Mouse (Mus musculus) kidney, postnatal 36 days (tissue): ENCODE measurements at regions not wholly inside any gene's neighbourhood (a gene's known extent, or its start where the extent isn't known, plus 50 kb on each side); places are given as distances from the start of the nearest gene placed in this dataset.
A peak's percentile ranks its signal among the peaks of the same experiment; 100 is the strongest.

ENCODE experiments used
- DNase-seq, 2 experiments: peaks; one replicate each; pipeline ENCODE4 v3.0.0; 2021 to 2022; ENCODE audit warnings: mixed read lengths in 2 of 2

GRCm38 (mm10) chr15:88489715-88490114 is 110.4 kb upstream of the Zdhhc25 start:
- no peak for DNase-seq

GRCm38 (mm10) chr15:88490316-88491090 is 109.6 kb upstream of the Zdhhc25 start:
- DNase-seq = no peak

DNA sequence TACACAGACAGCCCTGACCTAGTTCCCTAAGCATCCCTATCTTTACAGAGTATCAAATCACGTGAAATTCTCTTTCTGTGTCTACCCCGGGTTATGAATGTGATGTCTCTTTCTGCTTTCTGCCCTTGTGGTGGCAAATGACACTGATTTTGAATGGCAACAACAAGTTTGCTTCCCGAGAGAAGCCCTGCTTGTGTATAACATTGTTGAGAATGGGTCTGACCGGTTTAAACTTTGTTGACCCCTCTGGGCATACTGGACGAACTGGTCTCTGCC is 109.1 kb upstream of the Zdhhc25 start:
- no peak for DNase-seq

DNA sequence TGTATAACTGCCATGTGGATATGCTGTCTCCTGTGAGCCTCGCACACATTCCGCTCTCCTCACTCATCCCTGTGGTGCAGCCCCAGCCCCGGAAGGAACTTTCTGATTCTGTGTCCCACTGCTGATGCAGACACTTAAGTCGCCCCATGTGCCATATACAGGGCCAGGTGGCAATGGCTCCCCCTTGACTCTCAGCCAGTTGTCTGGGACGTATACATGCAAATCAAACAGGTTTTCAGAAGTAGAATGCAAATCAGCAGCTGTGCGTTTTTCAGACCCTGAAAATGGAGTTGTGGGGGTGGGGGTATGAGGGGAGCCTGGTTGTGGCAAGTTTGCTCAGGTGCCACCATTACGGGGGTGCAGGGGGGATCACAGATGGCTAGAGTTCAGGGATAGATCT is 102.1 kb upstream of the Zdhhc25 start:
- DNase-seq = no peak

- no peak for DNase-seq
Measured at GRCm38 (mm10) chr15:88502311-88502710, 97.8 kb upstream of the Zdhhc25 start.

DNA sequence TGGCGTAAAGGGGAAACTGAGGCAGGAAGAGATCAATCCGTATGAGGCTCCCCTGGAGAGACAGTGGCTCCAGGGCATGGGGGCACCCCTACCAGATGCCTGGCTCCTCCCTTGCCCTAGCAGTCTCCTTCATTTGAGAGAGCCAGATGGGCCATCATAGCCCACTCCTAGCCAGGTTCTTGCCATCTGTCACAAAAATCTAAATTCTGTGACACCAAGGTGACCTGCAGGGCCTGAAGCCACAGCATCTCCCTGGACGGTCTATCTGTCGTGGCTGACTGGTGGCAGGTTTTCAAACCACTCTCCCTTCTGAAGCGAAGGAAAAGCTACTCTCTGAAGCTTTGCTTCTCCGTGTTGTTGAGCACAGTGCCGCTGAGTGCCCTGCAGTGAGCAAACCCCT is 96.2 kb upstream of the Zdhhc25 start:
- DNase-seq = no peak

- DNase-seq = no peak
Measured at GRCm38 (mm10) chr15:88505491-88506119, 94.5 kb upstream of the Zdhhc25 start.

DNA sequence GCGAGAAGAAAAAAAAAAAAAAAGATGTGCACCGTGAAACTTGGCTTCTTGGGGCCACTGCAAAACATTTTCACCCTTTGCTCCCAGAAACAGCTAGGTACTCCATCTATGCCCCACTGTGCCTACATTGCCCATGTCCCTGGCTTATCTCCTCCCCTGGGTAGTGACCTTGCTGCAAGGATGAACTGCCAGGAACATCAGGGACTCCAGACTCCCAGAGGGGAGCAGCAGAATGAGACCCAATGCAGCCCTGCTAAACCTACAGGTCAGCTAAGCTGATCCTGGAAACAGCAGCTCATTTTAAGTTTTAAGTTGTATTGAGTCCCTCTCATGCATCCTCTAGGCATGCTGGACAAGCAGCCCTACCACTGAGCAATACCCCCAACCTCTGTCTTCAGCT is 92.2 kb upstream of the Zdhhc25 start:
- DNase-seq = no peak

DNA sequence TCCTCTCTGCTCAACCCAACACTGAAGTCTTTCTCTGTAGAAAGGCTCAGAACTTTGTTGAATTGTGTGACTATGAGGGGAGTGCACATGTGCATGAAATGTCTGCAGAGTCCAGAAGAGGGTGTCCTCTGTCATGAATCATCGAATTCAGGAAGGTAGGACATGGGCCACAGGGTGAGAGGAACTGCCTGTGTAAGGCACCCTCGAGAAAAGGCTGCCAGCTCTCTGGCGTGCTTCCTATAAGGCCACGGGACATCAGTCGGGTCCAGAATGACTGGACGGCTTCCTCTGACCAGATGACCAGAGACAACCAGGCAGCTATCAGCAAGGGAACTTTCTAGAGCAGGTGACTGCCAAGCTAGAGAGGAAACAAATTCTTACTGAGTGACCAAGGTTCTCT is 91.1 kb upstream of the Zdhhc25 start:
- no peak for DNase-seq

GRCm38 (mm10) chr15:88509626-88510025 is 90.5 kb upstream of the Zdhhc25 start:
- no peak for DNase-seq

DNA sequence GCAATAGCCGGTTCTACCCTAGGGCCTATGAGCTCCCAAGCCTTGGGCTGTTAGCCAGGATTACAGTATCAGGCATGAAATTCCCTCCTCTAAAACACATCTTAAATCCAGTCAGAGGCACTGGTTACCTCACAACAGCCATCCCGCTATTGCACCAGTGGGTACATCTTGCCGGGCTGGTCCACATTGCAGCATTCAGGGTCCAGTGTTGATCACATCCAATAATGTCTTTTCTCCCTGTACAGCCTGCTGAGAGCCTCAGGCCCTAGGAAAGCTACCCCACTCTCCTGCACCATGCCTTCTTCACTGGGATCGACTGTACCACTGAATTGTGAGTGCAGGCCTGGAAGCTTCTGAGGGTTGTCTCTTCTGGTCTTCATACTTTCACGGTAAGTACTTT is 86.0 kb upstream of the Zdhhc25 start:
- DNase-seq = no peak

- no peak for DNase-seq
Measured at GRCm38 (mm10) chr15:88531218-88531617, 68.9 kb upstream of the Zdhhc25 start.

DNA sequence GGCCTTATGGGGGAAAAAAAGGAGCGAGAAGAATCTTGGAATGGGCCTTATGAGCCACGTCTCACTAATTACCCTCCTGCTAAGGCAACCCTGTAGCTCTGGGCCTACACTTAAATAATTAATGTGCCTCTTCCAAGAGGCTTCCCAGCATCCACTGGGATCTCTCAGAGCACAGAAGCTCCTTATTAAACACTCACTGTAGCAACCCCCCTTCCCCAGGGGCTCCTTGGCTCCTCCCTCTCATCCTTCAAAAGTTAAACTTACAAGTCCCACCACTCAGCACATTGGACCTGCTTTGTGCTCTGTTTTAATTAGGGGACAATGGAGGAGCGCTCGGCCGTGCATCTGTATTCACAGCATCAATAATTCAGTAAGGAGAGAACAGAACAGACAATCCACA is 68.1 kb upstream of the Zdhhc25 start:
- no peak for DNase-seq

- DNase-seq = no peak
Measured at GRCm38 (mm10) chr15:88533354-88533753, 66.7 kb upstream of the Zdhhc25 start.

DNA sequence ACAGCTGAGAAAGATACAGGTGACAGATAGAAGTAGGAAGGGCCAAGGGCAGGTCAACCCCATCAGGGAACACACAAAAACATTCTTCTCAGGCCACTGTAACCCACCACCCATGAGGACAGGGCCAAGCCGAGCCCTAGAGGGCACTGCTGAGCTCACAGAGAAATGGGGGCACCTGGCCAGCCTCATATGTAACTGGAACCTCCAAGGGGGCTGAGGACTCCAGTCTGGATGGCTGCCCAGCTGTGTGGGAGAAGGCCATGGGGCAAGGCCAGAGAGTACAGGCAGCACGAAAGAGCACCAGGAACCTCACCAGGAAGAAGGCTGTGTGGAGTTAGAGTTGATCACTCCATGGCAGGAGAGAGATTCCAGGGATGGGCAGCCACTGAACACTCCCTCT is 64.6 kb upstream of the Zdhhc25 start:
- no peak for DNase-seq

DNA sequence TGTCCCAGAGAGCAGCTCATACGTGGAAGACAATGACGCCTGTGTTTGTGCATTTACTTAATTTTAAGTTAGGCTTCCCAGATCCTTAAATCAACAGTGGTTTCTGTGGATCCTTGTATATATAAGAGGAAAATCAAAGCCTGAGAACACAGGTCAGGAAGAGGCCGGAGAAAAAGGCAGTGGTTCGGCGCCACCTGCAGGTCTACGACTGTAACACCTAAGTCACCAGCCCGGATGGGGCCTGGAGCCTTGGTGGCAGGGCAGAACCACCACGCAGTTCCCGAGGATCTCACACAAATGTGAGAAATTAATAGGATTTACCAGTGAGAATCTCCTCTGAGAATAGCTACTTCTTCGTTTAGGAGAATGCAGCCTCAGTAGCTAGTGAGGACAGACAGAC is 62.9 kb upstream of the Zdhhc25 start:
- peak; percentile 6 to 73 for DNase-seq

- DNase-seq = no peak
Measured at GRCm38 (mm10) chr15:88542567-88542966, 57.5 kb upstream of the Zdhhc25 start.

GRCm38 (mm10) chr15:88544216-88544615 is 55.9 kb upstream of the Zdhhc25 start:
- DNase-seq = no peak

DNA sequence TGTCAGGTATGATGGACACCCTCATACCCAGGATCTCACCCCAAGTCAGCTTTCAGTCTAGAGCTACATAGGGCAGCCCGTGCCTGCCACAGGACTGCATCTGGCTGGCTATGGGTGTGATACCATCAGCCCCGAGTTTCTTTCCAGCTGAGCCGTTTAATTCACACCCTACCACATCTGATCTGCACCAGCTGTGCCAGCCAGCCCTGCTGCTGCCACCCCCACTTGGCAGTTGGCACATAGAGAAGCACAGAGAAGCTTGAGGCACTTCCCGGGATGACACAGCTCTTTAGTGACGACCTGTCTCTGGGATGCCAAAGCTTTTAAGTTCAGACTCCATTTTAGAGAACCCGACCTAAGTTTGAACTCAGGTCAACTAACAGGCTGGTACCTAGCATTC is 51.8 kb upstream of the Zdhhc25 start:
- no peak for DNase-seq
